Mouse (Mus musculus) ES-E14 (cell line): Measurements from ENCODE around the gene Baz2b.

Source experiments
- CHD2 ChIP-seq: IDR thresholded peaks from 2 replicates; pipeline ENCODE4 v1.6.1; 2014; ENCODE audit warnings: mild to moderate bottlenecking, low read depth, low read length, inconsistent platforms
- HCFC1 ChIP-seq: IDR thresholded peaks from 2 replicates; pipeline ENCODE4 v1.6.1; 2012; ENCODE audit warnings: low read length, inconsistent platforms, borderline replicate concordance; ENCODE audit not compliant: insufficient read depth
- ZC3H11A ChIP-seq: IDR thresholded peaks from 2 replicates; pipeline ENCODE4 v1.6.1; 2012; ENCODE audit warnings: low read depth, mild to moderate bottlenecking, inconsistent platforms, low read length, borderline replicate concordance

GRCm38 (mm10) chr2:59896837-59897236 lies 312.8 kb downstream of the Baz2b start:
- TF ChIP-seq HCFC1 (no peak), CHD2 (no peak), ZC3H11A (no peak)
